Mouse (Mus musculus) layer of hippocampus, postnatal 36 days (tissue): ENCODE data around the gene Rcbtb1. TPM values are rescaled to one million over a fixed set of nuclear protein-coding genes. Genes with fewer than 3 reads are reported as not detected.

Experiments used
- total RNA-seq, 2 experiments: library from RNA; stranded (reverse); gene quantifications; 2 replicates each; pipeline ENCODE4 v1.2.3; 2021

Gene Rcbtb1
- total RNA-seq, 2 experiments from 2014 or later = 34.5 to 35.1 TPM

Other genes starting within 250 kb of the Rcbtb1 start
- not detected for gene 1700129C05Rik, start 58.3 kb upstream of the Rcbtb1 start, total RNA-seq
- gene Gm5142, start 22.5 kb upstream of the Rcbtb1 start, total RNA-seq = not detected
- gene Gm6904, start 59.0 kb downstream of the Rcbtb1 start, total RNA-seq = not detected
- not detected for gene Phf11a, start 96.3 kb downstream of the Rcbtb1 start, total RNA-seq
- not detected for gene Phf11b, start 140.1 kb downstream of the Rcbtb1 start, total RNA-seq
- 1 to 10 TPM in 1 of 2 experiments, under 1 TPM in 1; 0.76 to 1.0 TPM for gene Phf11d, start 164.3 kb downstream of the Rcbtb1 start, total RNA-seq
- under 1 TPM; 0.40 to 0.86 TPM for gene Phf11c, start 194.2 kb downstream of the Rcbtb1 start, total RNA-seq
- 1 to 10 TPM; 5.3 to 7.2 TPM for gene Setdb2, start 239.7 kb downstream of the Rcbtb1 start, total RNA-seq
- 10 to 100 TPM; 19.2 to 24.5 TPM for gene Cab39l, start 239.8 kb downstream of the Rcbtb1 start, total RNA-seq